Mouse (Mus musculus) lung, adult 2 months (tissue): ENCODE results near the gene Prss56.

Source experiments
- CTCF ChIP-seq: fragments of 200-500 bp; IDR thresholded peaks from 2 replicates; pipeline ENCODE4 v1.5.1; 2011; ENCODE audit warnings: mild to moderate bottlenecking, low read length, control low read depth; ENCODE audit not compliant: insufficient read depth
- POLR2A ChIP-seq: fragments of 200-500 bp; IDR thresholded peaks from 2 replicates; pipeline ENCODE4 v1.6.1; 2011; ENCODE audit warnings: low read depth, mild to moderate bottlenecking, control low read depth, low read length, borderline replicate concordance; ENCODE audit errors: extremely low read depth

DNA sequence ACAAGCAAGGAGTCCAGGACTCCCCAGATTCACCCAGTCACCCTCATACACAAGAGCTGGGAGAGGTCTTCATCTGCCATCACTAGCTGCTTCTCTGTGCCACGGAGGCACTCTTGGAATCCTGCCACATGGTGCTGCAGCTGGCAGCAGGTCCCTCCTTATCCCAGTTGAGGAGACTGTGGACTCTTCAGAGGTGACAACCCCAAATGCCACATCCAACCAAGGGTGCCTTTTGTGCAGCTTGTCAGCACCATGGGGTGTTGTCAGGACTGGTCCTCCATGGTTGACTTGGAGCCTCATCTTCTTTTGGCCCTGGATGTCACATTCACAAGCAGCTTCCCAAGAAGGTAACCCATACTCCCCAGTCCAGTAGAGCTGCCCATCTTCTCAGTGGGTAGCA, 18.7 kb downstream of the Prss56 start:
- no peak for TF ChIP-seq CTCF
- no peak for TF ChIP-seq POLR2A
